Mouse (Mus musculus) embryo, embryonic 11.5 days (tissue): Measurements from ENCODE around the gene Ccna1.

ENCODE experiments used
- DNase-seq: peaks from one replicate; pipeline ENCODE4 v3.0.0-alpha.2; 2012; ENCODE audit warnings: low read depth, low spot score

Gene Ccna1

DNA sequence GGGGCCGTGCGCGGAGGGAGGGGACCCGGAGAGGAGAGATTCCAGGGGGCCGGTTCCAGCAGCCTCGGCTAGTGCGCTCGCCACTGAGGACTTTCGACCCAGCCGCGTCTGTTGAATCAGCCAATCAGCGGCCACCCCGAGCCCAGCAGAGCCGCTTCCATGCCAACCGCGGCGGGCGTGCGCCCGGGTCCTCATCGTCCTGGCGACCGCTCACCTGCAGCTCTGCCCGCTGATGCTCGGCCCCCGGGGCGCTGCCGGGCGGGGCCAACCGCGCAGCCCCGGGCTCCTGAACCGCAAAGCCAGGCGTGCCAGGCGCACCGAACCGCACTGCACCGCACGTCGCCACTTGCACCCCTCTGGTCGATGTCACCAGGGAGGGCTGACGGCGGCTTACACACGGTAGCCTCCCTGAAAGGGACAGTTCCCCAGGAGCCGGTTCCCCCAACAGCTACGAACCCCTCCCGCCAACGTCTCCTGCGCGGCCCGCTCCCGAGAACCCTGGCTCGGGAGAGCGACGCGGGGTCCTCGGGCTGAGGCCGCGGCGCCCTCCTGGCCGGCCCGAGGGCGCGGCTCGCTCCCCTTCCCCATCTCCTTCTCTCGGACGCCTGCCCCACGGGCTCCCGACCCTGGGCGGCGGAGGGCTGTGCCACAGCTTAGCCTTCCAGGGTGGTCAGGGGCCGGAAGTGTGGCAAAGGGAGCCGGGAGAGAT, at the start of gene Ccna1:
Ccna1 (minus strand) TSS at position 464 of the 709 bp plus-strand sequence.
- DNase-seq: peak; percentile 37

DNA sequence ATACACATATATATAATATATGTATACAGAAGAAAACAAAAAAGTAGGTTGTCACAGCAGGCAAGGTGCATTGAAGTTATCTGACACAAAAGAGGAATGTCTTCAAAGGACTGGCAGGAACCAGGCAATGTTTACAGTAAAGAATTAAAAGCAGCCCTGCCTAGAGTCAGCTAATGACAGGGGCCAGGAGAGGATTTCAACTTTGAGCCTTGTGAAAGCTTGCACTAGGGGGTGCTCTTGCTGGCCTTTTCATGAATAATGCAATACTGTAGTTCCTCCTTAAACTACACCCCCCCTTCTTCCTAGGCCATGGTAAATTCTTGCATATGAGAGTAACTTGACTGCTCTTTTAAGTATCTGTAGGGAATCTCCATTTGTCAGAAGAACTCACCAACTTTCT, 45.8 kb upstream of the Ccna1 start:
- no peak for DNase-seq

GRCm38 (mm10) chr3:55098990-55099389, 43.7 kb upstream of the Ccna1 start:
- no peak for DNase-seq

DNA sequence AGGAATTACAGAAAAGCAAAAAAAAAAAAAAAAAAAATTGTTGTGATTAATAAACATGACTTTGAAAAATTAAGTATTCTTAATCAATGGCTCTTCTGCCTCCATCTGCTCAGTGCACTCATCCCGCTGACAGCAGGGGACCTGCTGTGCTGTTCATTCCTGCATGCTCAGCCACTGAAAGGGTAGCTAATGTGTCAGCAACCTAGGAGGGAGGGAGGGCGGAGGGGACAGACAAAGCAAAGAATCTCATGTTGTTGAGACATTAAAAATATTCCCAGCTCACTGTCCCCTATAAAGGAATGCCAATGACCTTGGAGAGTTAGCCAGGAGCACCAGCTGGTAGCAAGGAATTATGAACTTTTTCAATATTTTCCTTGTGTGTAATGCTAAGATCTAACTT, 42.7 kb upstream of the Ccna1 start:
- no peak for DNase-seq

GRCm38 (mm10) chr3:55097186-55097585, 41.9 kb upstream of the Ccna1 start:
- no peak for DNase-seq

- DNase-seq: no peak
These were observed 41.3 kb upstream of the Ccna1 start for GRCm38 (mm10) chr3:55096655-55097005.

- DNase-seq: no peak
These were observed 40.8 kb upstream of the Ccna1 start for GRCm38 (mm10) chr3:55095968-55096654.

DNA sequence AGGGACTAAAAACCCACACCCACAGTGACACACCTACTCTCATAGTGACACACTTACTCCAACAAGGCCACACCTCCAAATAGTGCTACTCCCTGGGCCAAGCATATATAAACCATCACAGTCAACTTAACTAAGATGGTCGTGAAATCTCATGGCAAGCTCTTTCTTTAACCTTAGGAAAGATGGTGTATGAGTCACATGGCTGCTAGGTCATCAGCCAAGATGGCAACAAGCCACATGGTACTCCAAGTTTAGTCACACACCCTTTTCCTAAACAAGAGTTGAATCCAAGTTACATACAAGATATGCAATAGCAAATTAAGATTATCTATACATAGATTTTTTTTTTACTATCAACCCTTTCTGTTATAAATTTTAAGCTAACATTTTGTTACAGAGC, 37.9 kb upstream of the Ccna1 start:
- no peak for DNase-seq

DNA sequence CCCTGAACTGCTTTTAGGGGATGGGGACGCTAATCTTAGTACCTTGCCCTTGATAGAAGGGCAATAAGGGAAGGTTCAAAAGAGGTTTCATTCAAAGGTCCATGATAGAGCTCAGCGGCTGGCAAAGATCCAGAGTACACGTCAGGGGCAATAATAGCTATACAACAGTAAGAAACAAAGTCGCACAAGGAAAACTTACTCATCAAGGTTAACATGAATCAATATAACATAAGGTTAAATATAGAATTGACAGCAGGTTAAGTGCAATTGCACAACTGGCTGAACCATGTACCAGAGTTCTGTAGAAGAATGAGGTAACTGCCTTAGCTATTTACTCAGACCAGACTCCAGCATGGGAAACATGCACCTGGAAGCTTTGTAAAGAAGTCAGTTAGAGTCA, 34.0 kb upstream of the Ccna1 start:
- DNase-seq: no peak

- DNase-seq: no peak
These were observed 33.5 kb upstream of the Ccna1 start for GRCm38 (mm10) chr3:55088843-55089242.

DNA sequence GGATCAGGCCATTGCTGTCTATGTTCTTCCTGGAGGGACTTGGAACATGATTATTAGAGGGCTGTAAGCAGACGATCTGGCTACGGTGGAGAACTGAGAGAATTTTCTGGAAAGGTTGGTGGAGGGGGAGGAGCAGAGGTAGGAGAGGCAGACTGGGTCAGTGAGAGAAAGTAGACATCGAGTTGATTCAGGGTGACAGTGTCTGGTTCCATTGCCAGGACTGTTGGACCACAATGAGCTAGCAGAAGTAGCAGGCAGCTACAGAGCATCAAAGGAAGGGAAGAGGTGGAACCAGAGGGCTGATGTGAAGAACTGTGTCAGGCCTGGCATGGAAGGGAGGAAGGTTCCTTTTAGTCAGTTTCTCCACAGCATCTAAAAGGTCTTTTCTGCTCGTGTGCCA, 33.1 kb upstream of the Ccna1 start:
- DNase-seq: no peak

GRCm38 (mm10) chr3:55087360-55087759, 32.1 kb upstream of the Ccna1 start:
- DNase-seq: no peak

- no peak for DNase-seq
These were observed 31.6 kb upstream of the Ccna1 start for GRCm38 (mm10) chr3:55086948-55087347.

DNA sequence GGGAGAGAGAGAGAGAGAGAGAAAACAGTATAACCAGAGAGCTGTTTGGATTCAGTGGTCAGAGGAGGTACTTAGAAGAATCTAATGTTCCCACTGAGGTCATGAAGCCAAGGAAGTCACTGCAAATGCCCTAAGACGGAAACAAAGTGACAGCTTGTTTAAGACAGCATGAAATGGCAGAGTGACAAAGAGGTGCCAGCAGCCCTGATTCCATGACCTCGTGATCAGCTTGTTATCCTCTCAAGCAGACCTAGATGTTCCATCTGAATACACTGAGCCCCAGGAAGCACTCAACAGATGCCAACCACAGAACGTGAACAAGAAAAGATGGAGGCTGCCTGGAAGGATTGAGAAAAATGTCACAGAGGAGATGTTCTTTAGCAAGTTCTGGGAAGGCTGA, 30.4 kb upstream of the Ccna1 start:
- no peak for DNase-seq

- DNase-seq: no peak
These were observed 29.5 kb upstream of the Ccna1 start for GRCm38 (mm10) chr3:55084781-55085180.

DNA sequence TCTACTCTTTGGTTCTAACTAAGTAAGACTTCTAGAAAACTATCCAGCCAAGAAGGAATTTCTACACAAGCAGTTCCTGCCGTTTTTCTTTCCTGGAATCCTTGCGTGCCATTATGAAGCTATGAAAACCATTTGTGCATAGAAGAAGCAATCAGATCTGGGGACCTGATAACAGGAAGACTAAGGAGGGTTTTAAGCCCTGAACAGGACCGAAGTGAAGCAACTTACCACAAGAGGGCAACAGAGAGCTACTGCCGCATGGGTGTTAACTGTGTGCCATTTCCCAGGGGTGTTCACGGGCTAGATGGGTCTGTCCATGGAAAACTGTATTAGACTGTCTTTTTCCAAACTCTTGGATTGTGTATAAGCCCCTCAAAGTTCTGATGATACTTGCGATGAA, 24.8 kb upstream of the Ccna1 start:
- DNase-seq: peak; percentile 62

DNA sequence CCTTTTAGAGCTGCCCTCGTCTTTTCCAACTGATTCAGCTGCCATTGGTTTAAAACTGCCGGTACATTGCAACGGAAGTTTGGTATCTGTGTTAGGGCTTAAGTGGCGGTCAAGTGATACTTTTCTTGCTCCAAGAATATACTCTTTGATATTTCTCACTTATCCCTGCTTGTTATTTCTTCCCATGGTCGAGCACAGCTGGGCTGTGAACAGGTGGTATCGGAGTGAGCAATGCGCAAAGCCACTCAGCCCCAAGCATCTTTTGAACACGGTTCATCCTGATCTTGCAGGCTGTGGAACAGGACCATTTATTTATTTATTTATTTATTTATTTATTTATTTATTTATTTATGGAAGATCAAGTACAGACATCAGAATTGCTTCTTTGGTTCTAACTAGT, 24.3 kb upstream of the Ccna1 start:
- DNase-seq: no peak

DNA sequence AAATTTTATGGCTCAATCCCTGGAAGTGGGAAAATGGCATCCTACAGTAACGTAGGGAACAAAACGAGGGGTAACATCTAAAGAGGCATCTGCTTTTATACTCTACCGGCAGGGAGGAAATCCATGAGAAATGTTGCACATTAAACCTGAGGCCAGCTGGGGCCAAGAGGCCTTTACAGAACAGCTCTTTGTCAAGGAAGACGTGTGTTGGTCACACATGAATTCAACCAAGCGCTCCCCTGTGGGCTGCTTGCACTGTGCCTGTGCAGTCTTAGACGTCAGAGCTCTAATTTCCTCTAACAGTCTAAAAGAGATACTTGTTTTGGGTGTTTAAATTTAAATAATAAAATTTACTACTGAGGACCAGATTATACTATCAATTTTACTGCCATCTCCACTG, 22.9 kb upstream of the Ccna1 start:
- DNase-seq: no peak

GRCm38 (mm10) chr3:55075294-55075648, 20.0 kb upstream of the Ccna1 start:
- no peak for DNase-seq

- DNase-seq: no peak
These were observed 19.4 kb upstream of the Ccna1 start for GRCm38 (mm10) chr3:55074576-55075293.

- DNase-seq: no peak
These were observed 12.6 kb upstream of the Ccna1 start for GRCm38 (mm10) chr3:55067791-55068434.

GRCm38 (mm10) chr3:55066666-55067023, 11.3 kb upstream of the Ccna1 start:
- no peak for DNase-seq
